Mouse (Mus musculus) forebrain, embryonic 14.5 days (tissue): Measurements from ENCODE around the gene Sele. TPM values are rescaled to one million over a fixed set of nuclear protein-coding genes. Genes with fewer than 3 reads are reported as not detected.

Source experiments
- ATAC-seq: fragments of 200-750 bp; cut with Nextera tagmentation; 2 replicates; pipeline ENCODE4 v1.8.0; 2017; ENCODE audit warnings: mild to moderate bottlenecking, moderate library complexity
- DNase-seq: peaks from one replicate; pipeline ENCODE4 v3.0.0-alpha.2; 2015; ENCODE audit warnings: low spot score
- H3K27ac ChIP-seq: fragments of 300-500 bp; sonication (generic); 2 replicates; pipeline ENCODE4 v1.5.1; 2014; ENCODE audit warnings: low read depth, mild to moderate bottlenecking, control low read depth, low read length, moderate library complexity
- H3K27me3 ChIP-seq: fragments of 300-500 bp; sonication (generic); replicated peaks from 2 replicates; pipeline ENCODE4 v1.6.1; 2014; ENCODE audit warnings: low read length, control low read depth, mixed read lengths; ENCODE audit not compliant: control insufficient read depth, insufficient read depth
- H3K36me3 ChIP-seq: fragments of 300-500 bp; sonication (generic); 2 replicates; pipeline ENCODE4 v1.6.1; 2014; ENCODE audit warnings: low read length, control low read depth; ENCODE audit not compliant: control insufficient read depth, insufficient read depth
- H3K4me1 ChIP-seq: fragments of 300-500 bp; sonication (generic); 2 replicates; pipeline ENCODE4 v1.6.1; 2014; ENCODE audit warnings: antibody characterized with exemption, low read length, control low read depth; ENCODE audit not compliant: control insufficient read depth, insufficient read depth
- H3K4me2 ChIP-seq: fragments of 300-500 bp; sonication (generic); 2 replicates; pipeline ENCODE4 v1.6.1; 2014; ENCODE audit warnings: mild to moderate bottlenecking, control low read depth, low read length
- H3K4me3 ChIP-seq: fragments of 300-500 bp; sonication (generic); 2 replicates; pipeline ENCODE4 v1.5.1; 2014; ENCODE audit warnings: low read depth, low read length, control low read depth
- H3K9ac ChIP-seq: fragments of 300-500 bp; sonication (generic); 2 replicates; pipeline ENCODE4 v1.6.1; 2014; ENCODE audit warnings: mild to moderate bottlenecking, low read length, control low read depth, moderate library complexity
- H3K9me3 ChIP-seq: fragments of 300-500 bp; sonication (generic); replicated peaks from 2 replicates; pipeline ENCODE4 v1.6.1; 2016; ENCODE audit warnings: low read length, control low read depth, mixed read lengths; ENCODE audit not compliant: control insufficient read depth
- WGBS: fragments of 180-500 bp; shearing (Covaris S2); extraction: QIAGEN DNeasy Blood & Tissue Kit; methylation state at CpG from one replicate; pipeline ENCODE4 v1.1.7; 2014; 5-methylcytosine and 5-hydroxymethylcytosine counted together
- polyA plus RNA-seq: library from polyadenylated mRNA; unstranded; fragments of >200 nt; fragmentation: Nextera tagmentation; extraction: Ambion mirVana; gene quantifications from 2 replicates; pipeline ENCODE4 v1.2.1, GENCODE M21; 2014

The Sele gene
- polyA plus RNA-seq, 1 experiment from 2014 or later = not detected

- H3K4me2 ChIP-seq = no peak overlapping the region
- no peak for DNase-seq
- H3K27me3 ChIP-seq = no peaks in the 10 kb centered on the region
- H3K9me3 ChIP-seq = no peaks in the 10 kb centered on the region
- no peak overlapping the region for H3K9ac ChIP-seq
- H3K36me3 ChIP-seq = no peaks in the 10 kb centered on the region
- WGBS = 50% methylated on average over 2 of the region's 2 CpGs
- no peaks in the 10 kb centered on the region for H3K4me1 ChIP-seq
- no peak for ATAC-seq
- no peak overlapping the region for H3K27ac ChIP-seq
- no peak overlapping the region for H3K4me3 ChIP-seq
These were observed 14.8 kb downstream of the Sele start for GRCm38 (mm10) chr1:164062856-164063255.

- DNase-seq = no peak
- H3K27ac ChIP-seq = no peak overlapping the region
- no peak overlapping the region for H3K4me3 ChIP-seq
- no peak overlapping the region for H3K9ac ChIP-seq
- no peak overlapping the region for H3K4me2 ChIP-seq
- H3K27me3 ChIP-seq = no peaks in the 10 kb centered on the region
- no peaks in the 10 kb centered on the region for H3K36me3 ChIP-seq
- 73% methylated on average over 3 of the region's 3 CpGs for WGBS
- no peaks in the 10 kb centered on the region for H3K4me1 ChIP-seq
- H3K9me3 ChIP-seq = no peaks in the 10 kb centered on the region
- ATAC-seq = no peak
These were observed 15.7 kb downstream of the Sele start for GRCm38 (mm10) chr1:164063745-164064144.

GRCm38 (mm10) chr1:164069261-164069660, 21.2 kb downstream of the Sele start:
- Histone ChIP-seq H3K4me1 (no peaks in the 10 kb centered on the region), H3K9ac (no peak overlapping the region), H3K27ac (no peak overlapping the region), H3K4me3 (no peak overlapping the region), H3K9me3 (no peaks in the 10 kb centered on the region), H3K27me3 (no peaks in the 10 kb centered on the region), H3K36me3 (no peaks in the 10 kb centered on the region), H3K4me2 (no peak overlapping the region)
- DNase-seq = no peak
- ATAC-seq = no peak

- Histone ChIP-seq H3K27me3 (no peaks in the 10 kb centered on the region), H3K9me3 (no peaks in the 10 kb centered on the region), H3K4me1 (no peaks in the 10 kb centered on the region), H3K27ac (no peak overlapping the region), H3K4me3 (no peak overlapping the region), H3K9ac (no peak overlapping the region), H3K36me3 (no peaks in the 10 kb centered on the region), H3K4me2 (no peak overlapping the region)
- no peak for ATAC-seq
- WGBS = 90% methylated on average over 4 of the region's 4 CpGs
- no peak for DNase-seq
These were observed 22.4 kb downstream of the Sele start for GRCm38 (mm10) chr1:164070461-164070860.

- ATAC-seq = no peak
- Histone ChIP-seq H3K4me3 (no peak overlapping the region), H3K27ac (no peak overlapping the region), H3K9ac (no peak overlapping the region), H3K4me1 (no peaks in the 10 kb centered on the region), H3K9me3 (no peaks in the 10 kb centered on the region), H3K4me2 (no peak overlapping the region), H3K36me3 (no peaks in the 10 kb centered on the region), H3K27me3 (no peaks in the 10 kb centered on the region)
- no peak for DNase-seq
- 79% methylated on average over 7 of the region's 7 CpGs for WGBS
These were observed 23.1 kb downstream of the Sele start for GRCm38 (mm10) chr1:164071111-164071510.

- Histone ChIP-seq H3K4me3 (no peak overlapping the region), H3K4me1 (no peaks in the 10 kb centered on the region), H3K4me2 (no peak overlapping the region), H3K36me3 (no peaks in the 10 kb centered on the region), H3K27ac (no peak overlapping the region), H3K9ac (no peak overlapping the region), H3K27me3 (no peaks in the 10 kb centered on the region), H3K9me3 (no peaks in the 10 kb centered on the region)
- 89% methylated on average over 4 of the region's 4 CpGs for WGBS
- no peak for ATAC-seq
- DNase-seq = no peak
These were observed 24.0 kb downstream of the Sele start for GRCm38 (mm10) chr1:164072001-164072400.

GRCm38 (mm10) chr1:164073091-164073490, 25.1 kb downstream of the Sele start:
- Histone ChIP-seq H3K4me2 (no peak overlapping the region), H3K27ac (no peak overlapping the region), H3K9me3 (no peaks in the 10 kb centered on the region), H3K4me3 (no peak overlapping the region), H3K9ac (no peak overlapping the region), H3K36me3 (no peaks in the 10 kb centered on the region), H3K4me1 (no peaks in the 10 kb centered on the region), H3K27me3 (no peaks in the 10 kb centered on the region)
- ATAC-seq (no peak), DNase-seq (no peak)
- WGBS = 93% methylated on average over 9 of the region's 9 CpGs

- WGBS = 89% methylated on average over 7 of the region's 7 CpGs
- DNase-seq (no peak), ATAC-seq (no peak)
- no peak overlapping the region for H3K9ac ChIP-seq
- H3K4me3 ChIP-seq = no peak overlapping the region
- H3K9me3 ChIP-seq = no peaks in the 10 kb centered on the region
- no peaks in the 10 kb centered on the region for H3K4me1 ChIP-seq
- H3K27me3 ChIP-seq = no peaks in the 10 kb centered on the region
- no peaks in the 10 kb centered on the region for H3K36me3 ChIP-seq
- H3K4me2 ChIP-seq = no peak overlapping the region
- H3K27ac ChIP-seq = no peak overlapping the region
These were observed 25.8 kb downstream of the Sele start for GRCm38 (mm10) chr1:164073803-164074202.

GRCm38 (mm10) chr1:164074606-164075140, 26.6 kb downstream of the Sele start:
- H3K4me1 ChIP-seq = no peaks in the 10 kb centered on the region
- DNase-seq (no peak), ATAC-seq (no peak)
- no peaks in the 10 kb centered on the region for H3K27me3 ChIP-seq
- no peaks in the 10 kb centered on the region for H3K9me3 ChIP-seq
- WGBS = 89% methylated on average over 2 of the region's 2 CpGs
- no peak overlapping the region for H3K4me3 ChIP-seq
- no peaks in the 10 kb centered on the region for H3K36me3 ChIP-seq
- no peak overlapping the region for H3K4me2 ChIP-seq
- H3K9ac ChIP-seq = no peak overlapping the region
- H3K27ac ChIP-seq = no peak overlapping the region
